Mouse (Mus musculus) embryonic facial prominence, embryonic 12.5 days (tissue): ENCODE results near the gene Defb26. TPM values are rescaled to one million over a fixed set of nuclear protein-coding genes. Genes with fewer than 3 reads are reported as not detected.

ENCODE experiments used
- ATAC-seq: fragments of 200-750 bp; cut with Nextera tagmentation; 2 replicates; pipeline ENCODE4 v1.8.0; 2017; ENCODE audit not compliant: insufficient number of reproducible peaks, insufficient read depth, low FRiP score, low TSS enrichment
- H3K27ac ChIP-seq: fragments of 300-500 bp; sonication (generic); 2 replicates; pipeline ENCODE4 v1.5.1; 2016; ENCODE audit warnings: mild to moderate bottlenecking
- H3K27me3 ChIP-seq: fragments of 300-500 bp; sonication (generic); 2 replicates; pipeline ENCODE4 v1.6.1; 2016; ENCODE audit warnings: mild to moderate bottlenecking, moderate library complexity
- H3K36me3 ChIP-seq: fragments of 300-500 bp; sonication (generic); 2 replicates; pipeline ENCODE4 v1.6.1; 2016; ENCODE audit warnings: mild to moderate bottlenecking
- H3K4me1 ChIP-seq: fragments of 300-500 bp; sonication (generic); 2 replicates; pipeline ENCODE4 v1.6.1; 2016
- H3K4me2 ChIP-seq: fragments of 300-500 bp; sonication (generic); replicated peaks from 2 replicates; pipeline ENCODE4 v1.6.1; 2016; ENCODE audit warnings: mild to moderate bottlenecking, moderate library complexity
- H3K4me3 ChIP-seq: fragments of 300-500 bp; sonication (generic); 2 replicates; pipeline ENCODE4 v1.5.1; 2016; ENCODE audit warnings: mild to moderate bottlenecking
- H3K9ac ChIP-seq: fragments of 300-500 bp; sonication (generic); 2 replicates; pipeline ENCODE4 v1.6.1; 2016; ENCODE audit warnings: mild to moderate bottlenecking, moderate library complexity
- H3K9me3 ChIP-seq: fragments of 300-500 bp; sonication (generic); 2 replicates; pipeline ENCODE4 v1.6.1; 2016; ENCODE audit warnings: mild to moderate bottlenecking, moderate library complexity
- WGBS: fragments of 180-500 bp; shearing (Covaris S2); methylation state at CpG from one replicate; pipeline ENCODE4 v1.1.7; 2016; 5-methylcytosine and 5-hydroxymethylcytosine counted together
- polyA plus RNA-seq: library from polyadenylated mRNA; unstranded; fragments of >200 nt; fragmentation: Nextera tagmentation; extraction: Ambion mirVana; gene quantifications from 2 replicates; pipeline ENCODE4 v1.2.1, GENCODE M21; 2016

Gene Defb26
- polyA plus RNA-seq, 1 experiment from 2014 or later: not detected

DNA sequence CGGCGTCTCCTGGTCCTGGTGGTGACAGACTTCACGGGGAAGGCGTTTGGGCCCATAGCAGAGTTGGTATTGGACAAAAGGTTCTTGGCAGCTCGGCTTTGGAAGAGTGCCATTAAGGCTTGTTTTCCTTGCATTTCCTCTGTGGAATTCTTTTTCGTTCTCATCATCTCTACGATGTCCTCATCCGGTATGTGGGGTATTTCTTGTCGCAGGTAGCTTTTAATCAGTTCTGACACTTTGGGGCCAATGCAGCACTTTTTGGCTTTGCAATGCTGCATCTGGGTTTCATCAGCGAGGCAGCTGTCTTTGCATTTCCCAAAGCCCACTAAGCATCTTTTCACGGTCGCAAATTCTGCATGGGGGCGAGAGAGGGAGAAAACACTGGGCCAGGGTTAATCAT lies 52.3 kb downstream of the Defb26 start:
- H3K4me1 ChIP-seq: no peaks in the 10 kb centered on the region
- H3K36me3 ChIP-seq: no peaks in the 10 kb centered on the region
- no peaks in the 10 kb centered on the region for H3K27me3 ChIP-seq
- 52% methylated on average over 13 of the region's 13 CpGs for WGBS
- no peak overlapping the region for H3K27ac ChIP-seq
- no peak overlapping the region for H3K4me3 ChIP-seq
- H3K9me3 ChIP-seq: no peaks in the 10 kb centered on the region
- H3K4me2 ChIP-seq: no peak overlapping the region
- H3K9ac ChIP-seq: no peak overlapping the region
- ATAC-seq: no peak

Other genes with a start within 250 kb of the Defb26 start
- gene Tbc1d20, start 217.9 kb downstream of the Defb26 start, polyA plus RNA-seq: 46.2 and 48.1 TPM in 2 replicates
- 86.0 and 87.1 TPM in 2 replicates for gene Rbck1, start 179.0 kb downstream of the Defb26 start, polyA plus RNA-seq
- gene Trib3, start 167.7 kb downstream of the Defb26 start, polyA plus RNA-seq: 3.5 and 3.7 TPM in 2 replicates
- gene Nrsn2, start 135.1 kb downstream of the Defb26 start, polyA plus RNA-seq: 4.3 and 4.9 TPM in 2 replicates
- gene Sox12, start 113.6 kb downstream of the Defb26 start, polyA plus RNA-seq: 16.9 and 18.1 TPM in 2 replicates
- gene Zcchc3, start 96.7 kb downstream of the Defb26 start, polyA plus RNA-seq: 71.0 and 73.6 TPM in 2 replicates
- gene 6820408C15Rik, start 96.1 kb downstream of the Defb26 start, polyA plus RNA-seq: 0.27 and 0.31 TPM in 2 replicates
- not detected in 2 replicates for gene Defb23, start 47.1 kb downstream of the Defb26 start, polyA plus RNA-seq
- gene Defb20, start 34.6 kb downstream of the Defb26 start, polyA plus RNA-seq: not detected in 2 replicates
- gene Defb22, start 21.6 kb downstream of the Defb26 start, polyA plus RNA-seq: not detected in 2 replicates
- gene Defb28, start 6.6 kb upstream of the Defb26 start, polyA plus RNA-seq: not detected in 2 replicates
- gene Defb29, start 28.4 kb upstream of the Defb26 start, polyA plus RNA-seq: not detected in 2 replicates
- not detected in 2 replicates for gene Gm17416, start 57.6 kb upstream of the Defb26 start, polyA plus RNA-seq
- gene Defb21, start 61.1 kb upstream of the Defb26 start, polyA plus RNA-seq: not detected in 2 replicates
- gene Defb19, start 68.6 kb upstream of the Defb26 start, polyA plus RNA-seq: not detected in 2 replicates
- gene Defb45, start 87.7 kb upstream of the Defb26 start, polyA plus RNA-seq: not detected in 2 replicates
- gene Defb36, start 92.6 kb upstream of the Defb26 start, polyA plus RNA-seq: not detected in 2 replicates
- gene Defb25, start 111.4 kb upstream of the Defb26 start, polyA plus RNA-seq: not detected in 2 replicates
- 1.1 and 1.6 TPM in 2 replicates for gene Rem1, start 115.3 kb upstream of the Defb26 start, polyA plus RNA-seq
- gene H13, start 157.8 kb upstream of the Defb26 start, polyA plus RNA-seq: 129 and 131 TPM in 2 replicates
- 36.4 and 38.9 TPM in 2 replicates for gene Mcts2, start 175.3 kb upstream of the Defb26 start, polyA plus RNA-seq
- gene Id1, start 224.6 kb upstream of the Defb26 start, polyA plus RNA-seq: 168 and 170 TPM in 2 replicates
- gene Cox4i2, start 242.5 kb upstream of the Defb26 start, polyA plus RNA-seq: 14.3 and 14.5 TPM in 2 replicates